Mouse (Mus musculus): Measurements from ENCODE around the gene Pfkm. TPM values are rescaled to one million over a fixed set of nuclear protein-coding genes. Genes with fewer than 3 reads are reported as not detected.

Gene Pfkm
- polyA plus RNA-seq, 1 experiment from 2014 or later: 65.0 TPM

DNA sequence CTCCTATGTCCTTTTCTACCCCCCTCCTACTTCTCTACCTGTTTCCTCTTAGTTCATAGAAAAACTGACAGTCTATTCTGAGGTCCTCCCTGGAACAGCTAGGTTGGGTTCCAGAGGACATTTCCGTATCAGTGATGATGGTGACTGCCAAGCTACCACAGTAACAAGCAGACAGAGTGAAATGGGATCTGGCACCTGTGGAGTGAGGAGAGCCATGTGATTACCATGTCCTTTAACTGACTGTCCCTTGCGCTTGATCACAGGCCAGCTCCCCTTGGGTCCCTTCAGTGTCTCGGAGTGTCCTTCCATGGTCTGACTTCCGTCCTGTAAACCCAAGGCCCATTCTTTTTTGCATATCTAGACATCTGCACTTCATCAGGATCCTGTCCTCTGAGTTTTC is 38.6 kb downstream of the Pfkm start:
- H3K4me1 ChIP-seq (ENCODE audit: control insufficient read depth, insufficient read depth, low read length): no peaks in the 10 kb centered on the region
- ATAC-seq (no peak), DNase-seq (ENCODE audit: low spot score) (no peak)
- WGBS: 96% methylated on average over 4 of the region's 4 CpGs
- H3K4me3 ChIP-seq (ENCODE audit: low read depth, low read length): no peak overlapping the region
- H3K27ac ChIP-seq (ENCODE audit: low read depth, low read length): no peak overlapping the region
- H3K36me3 ChIP-seq (ENCODE audit: control insufficient read depth, insufficient read depth, low read length): peaks cover 94% of the 10 kb centered on the region
- H3K9ac ChIP-seq (ENCODE audit: low read length): no peak overlapping the region
- H3K9me3 ChIP-seq (replicated peaks; ENCODE audit: control insufficient read depth, low read length): no peaks in the 10 kb centered on the region
- H3K27me3 ChIP-seq (replicated peaks; ENCODE audit: control insufficient read depth, insufficient read depth, low read length): no peaks in the 10 kb centered on the region
- H3K4me2 ChIP-seq (ENCODE audit: low read length): no peak overlapping the region

DNA sequence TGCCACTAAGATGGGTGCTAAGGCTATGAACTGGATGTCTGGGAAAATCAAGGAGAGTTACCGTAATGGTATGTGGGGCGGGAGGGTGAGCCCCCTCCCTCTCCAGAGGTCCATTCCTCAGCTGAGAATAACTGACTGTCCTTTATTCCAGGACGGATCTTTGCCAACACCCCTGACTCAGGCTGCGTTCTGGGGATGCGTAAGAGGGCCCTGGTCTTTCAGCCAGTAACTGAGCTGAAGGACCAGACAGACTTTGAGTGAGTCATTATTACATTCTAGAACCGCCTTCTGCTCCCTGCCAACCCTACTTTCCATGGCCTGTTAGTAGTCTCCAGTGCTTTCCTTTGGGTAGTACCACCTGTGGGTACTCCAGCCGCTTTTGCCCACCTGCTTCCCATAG is 39.1 kb downstream of the Pfkm start:
- H3K9ac ChIP-seq (ENCODE audit: low read length): no peak overlapping the region
- 86% methylated on average over 7 of the region's 7 CpGs for WGBS
- ATAC-seq: no peak
- peaks cover 94% of the 10 kb centered on the region for H3K36me3 ChIP-seq (ENCODE audit: control insufficient read depth, insufficient read depth, low read length)
- H3K4me2 ChIP-seq (ENCODE audit: low read length): no peak overlapping the region
- H3K9me3 ChIP-seq (replicated peaks; ENCODE audit: control insufficient read depth, low read length): no peaks in the 10 kb centered on the region
- H3K4me3 ChIP-seq (ENCODE audit: low read depth, low read length): no peak overlapping the region
- no peaks in the 10 kb centered on the region for H3K27me3 ChIP-seq (replicated peaks; ENCODE audit: control insufficient read depth, insufficient read depth, low read length)
- H3K4me1 ChIP-seq (ENCODE audit: control insufficient read depth, insufficient read depth, low read length): no peaks in the 10 kb centered on the region
- no peak for DNase-seq (ENCODE audit: low spot score)
- no peak overlapping the region for H3K27ac ChIP-seq (ENCODE audit: low read depth, low read length)

DNA sequence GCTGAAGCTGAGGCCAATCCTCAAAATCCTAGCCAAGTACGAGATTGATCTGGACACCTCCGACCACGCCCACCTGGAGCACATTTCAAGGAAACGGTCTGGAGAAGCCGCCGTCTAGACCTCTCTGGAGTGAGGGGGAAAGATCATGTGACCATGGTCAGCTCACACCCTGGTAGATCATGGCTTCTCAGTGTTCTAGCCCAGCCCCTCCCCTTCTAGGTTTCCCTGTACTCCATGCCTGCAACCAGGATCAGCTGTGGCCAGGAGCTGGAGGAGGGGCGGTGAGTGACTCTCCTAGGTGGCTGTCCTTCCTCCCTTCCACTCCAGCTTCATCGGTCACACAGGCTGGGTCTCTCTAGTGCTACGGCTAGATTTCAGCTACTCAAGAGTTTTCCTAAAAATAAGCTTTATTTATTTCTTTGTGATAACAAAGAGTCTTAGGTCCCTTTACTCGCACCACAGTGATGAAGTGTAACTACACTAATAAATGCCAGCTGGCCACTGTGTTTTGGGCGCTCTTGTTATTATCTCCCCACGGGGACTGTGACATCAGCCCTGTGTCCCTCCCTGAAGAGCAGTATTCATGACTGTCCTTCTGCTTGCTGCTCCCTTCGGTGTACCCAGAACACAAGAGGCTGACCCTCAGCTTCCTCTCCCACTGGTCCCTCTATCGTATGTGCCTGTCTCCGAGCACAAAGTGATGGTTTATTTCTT is 39.7 kb downstream of the Pfkm start:
- Histone ChIP-seq H3K9ac (ENCODE audit: low read length) (no peak overlapping the region), H3K9me3 (replicated peaks; ENCODE audit: control insufficient read depth, low read length) (no peaks in the 10 kb centered on the region), H3K36me3 (ENCODE audit: control insufficient read depth, insufficient read depth, low read length) (peaks cover 94% of the 10 kb centered on the region)

DNA sequence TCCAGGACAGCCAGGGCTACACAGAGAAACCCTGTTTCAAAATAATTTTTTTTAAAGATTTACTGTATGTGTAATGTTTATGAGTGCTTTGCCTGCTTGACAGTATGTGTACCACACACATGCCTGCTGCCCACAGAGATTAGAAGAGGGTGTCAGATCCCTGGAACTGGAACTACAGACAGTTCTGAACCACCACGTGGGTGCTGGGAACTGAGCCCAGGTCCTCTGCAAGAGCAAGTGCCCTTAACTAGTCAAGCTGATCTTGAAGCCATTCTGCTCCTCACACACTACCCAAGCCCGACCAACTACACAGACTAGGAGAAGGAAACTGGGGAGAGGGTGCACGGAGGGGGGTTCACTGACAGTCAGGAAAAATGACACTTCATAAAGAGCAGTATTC is 41.1 kb downstream of the Pfkm start:
- peaks cover 92% of the 10 kb centered on the region for H3K36me3 ChIP-seq (ENCODE audit: control insufficient read depth, insufficient read depth, low read length)
- no peaks in the 10 kb centered on the region for H3K27me3 ChIP-seq (replicated peaks; ENCODE audit: control insufficient read depth, insufficient read depth, low read length)

More for the DNA sequence above, 39.7 kb downstream of the Pfkm start:
- H3K4me1 ChIP-seq (ENCODE audit: control insufficient read depth, insufficient read depth, low read length): no peaks in the 10 kb centered on the region
- ATAC-seq (no peak), DNase-seq (ENCODE audit: low spot score) (no peak)
- 92% methylated on average over 15 of the region's 15 CpGs for WGBS
- no peak overlapping the region for H3K4me2 ChIP-seq (ENCODE audit: low read length)
- no peak overlapping the region for H3K27ac ChIP-seq (ENCODE audit: low read depth, low read length)
- no peaks in the 10 kb centered on the region for H3K27me3 ChIP-seq (replicated peaks; ENCODE audit: control insufficient read depth, insufficient read depth, low read length)
- H3K4me3 ChIP-seq (ENCODE audit: low read depth, low read length): no peak overlapping the region

DNA sequence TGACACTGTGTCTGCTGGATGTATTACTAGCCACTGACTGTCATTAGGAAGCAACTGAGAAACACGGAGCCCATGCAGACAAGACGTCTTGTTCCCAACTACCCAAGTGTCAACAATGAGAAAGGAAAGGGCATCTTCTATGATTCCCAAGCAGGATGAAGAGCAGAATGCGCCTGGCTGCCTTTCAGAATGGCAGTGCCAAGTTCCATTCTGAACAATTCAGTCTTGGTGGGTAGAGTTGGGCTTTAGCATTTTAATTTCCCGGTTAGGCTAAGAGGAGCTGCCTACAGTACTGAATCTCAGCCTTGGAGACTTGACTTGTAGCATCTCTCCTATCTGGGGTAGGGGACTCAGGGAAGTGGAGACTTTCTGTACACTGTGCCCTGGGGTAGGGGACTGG is 41.6 kb downstream of the Pfkm start:
- Histone ChIP-seq H3K9ac (ENCODE audit: low read length) (no peak overlapping the region), H3K4me3 (ENCODE audit: low read depth, low read length) (no peak overlapping the region), H3K27ac (ENCODE audit: low read depth, low read length) (no peak overlapping the region), H3K36me3 (ENCODE audit: control insufficient read depth, insufficient read depth, low read length) (peaks cover 92% of the 10 kb centered on the region), H3K27me3 (replicated peaks; ENCODE audit: control insufficient read depth, insufficient read depth, low read length) (no peaks in the 10 kb centered on the region), H3K4me2 (ENCODE audit: low read length) (no peak overlapping the region), H3K4me1 (ENCODE audit: control insufficient read depth, insufficient read depth, low read length) (no peaks in the 10 kb centered on the region), H3K9me3 (replicated peaks; ENCODE audit: control insufficient read depth, low read length) (no peaks in the 10 kb centered on the region)
- ATAC-seq (no peak), DNase-seq (ENCODE audit: low spot score) (no peak)
- WGBS: 91% methylated on average over 4 of the region's 4 CpGs

More for the DNA sequence above, 41.1 kb downstream of the Pfkm start:
- no peaks in the 10 kb centered on the region for H3K9me3 ChIP-seq (replicated peaks; ENCODE audit: control insufficient read depth, low read length)
- no peak for ATAC-seq
- H3K27ac ChIP-seq (ENCODE audit: low read depth, low read length): no peak overlapping the region
- 95% methylated on average over 3 of the region's 3 CpGs for WGBS
- H3K9ac ChIP-seq (ENCODE audit: low read length): no peak overlapping the region
- DNase-seq (ENCODE audit: low spot score): no peak
- H3K4me3 ChIP-seq (ENCODE audit: low read depth, low read length): no peak overlapping the region
- no peaks in the 10 kb centered on the region for H3K4me1 ChIP-seq (ENCODE audit: control insufficient read depth, insufficient read depth, low read length)
- H3K4me2 ChIP-seq (ENCODE audit: low read length): no peak overlapping the region

DNA sequence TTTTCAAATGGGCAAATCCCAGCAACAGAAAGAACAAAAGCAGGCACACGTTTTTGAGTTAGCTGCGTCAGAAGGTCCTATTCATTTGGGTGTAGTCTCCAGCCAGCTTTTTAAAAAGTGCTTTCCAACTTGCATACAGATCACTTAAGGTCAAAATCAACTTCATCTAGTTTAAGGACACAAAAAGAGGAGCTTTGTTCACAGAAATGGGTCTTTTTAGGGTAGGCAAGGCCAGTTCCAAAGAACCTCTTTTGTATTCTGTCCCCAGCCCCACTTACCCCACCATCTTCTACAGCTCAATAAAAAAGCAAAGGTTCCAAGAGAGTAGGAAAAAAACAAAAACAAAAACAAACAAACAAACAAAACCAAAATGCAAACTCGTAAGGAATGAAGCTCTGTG is 42.3 kb downstream of the Pfkm start:
- peaks cover 92% of the 10 kb centered on the region for H3K36me3 ChIP-seq (ENCODE audit: control insufficient read depth, insufficient read depth, low read length)

DNA sequence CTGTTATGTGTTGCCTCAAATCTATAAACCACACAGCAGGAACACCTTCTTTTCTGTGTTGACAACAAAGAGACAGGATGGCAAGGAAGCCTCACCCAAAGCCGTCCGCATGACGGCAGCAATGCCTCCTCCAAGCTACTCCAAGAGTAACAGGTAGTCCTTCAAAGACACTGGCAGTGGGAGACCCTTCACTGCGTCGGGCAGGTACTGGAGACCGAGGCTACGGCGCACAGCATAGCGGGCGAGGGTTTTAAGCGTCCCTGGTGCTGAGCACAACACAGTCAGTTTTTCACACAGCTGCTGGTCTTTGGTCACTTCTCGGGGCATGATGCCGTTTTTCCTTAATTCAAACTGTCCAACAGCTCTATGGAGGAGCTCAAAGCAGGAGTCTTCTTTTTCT is 43.3 kb downstream of the Pfkm start:
- peaks cover 91% of the 10 kb centered on the region for H3K36me3 ChIP-seq (ENCODE audit: control insufficient read depth, insufficient read depth, low read length)
- ATAC-seq (no peak), DNase-seq (ENCODE audit: low spot score) (no peak)
- no peaks in the 10 kb centered on the region for H3K27me3 ChIP-seq (replicated peaks; ENCODE audit: control insufficient read depth, insufficient read depth, low read length)
- H3K27ac ChIP-seq (ENCODE audit: low read depth, low read length): no peak overlapping the region
- no peak overlapping the region for H3K9ac ChIP-seq (ENCODE audit: low read length)
- H3K4me1 ChIP-seq (ENCODE audit: control insufficient read depth, insufficient read depth, low read length): no peaks in the 10 kb centered on the region
- 95% methylated on average over 13 of the region's 13 CpGs for WGBS
- no peaks in the 10 kb centered on the region for H3K9me3 ChIP-seq (replicated peaks; ENCODE audit: control insufficient read depth, low read length)
- H3K4me2 ChIP-seq (ENCODE audit: low read length): no peak overlapping the region
- H3K4me3 ChIP-seq (ENCODE audit: low read depth, low read length): no peak overlapping the region

More for the DNA sequence above, 42.3 kb downstream of the Pfkm start:
- H3K4me2 ChIP-seq (ENCODE audit: low read length): no peak overlapping the region
- no peak overlapping the region for H3K4me3 ChIP-seq (ENCODE audit: low read depth, low read length)
- no peaks in the 10 kb centered on the region for H3K27me3 ChIP-seq (replicated peaks; ENCODE audit: control insufficient read depth, insufficient read depth, low read length)
- H3K27ac ChIP-seq (ENCODE audit: low read depth, low read length): no peak overlapping the region
- 73% methylated on average over 3 of the region's 3 CpGs for WGBS
- ATAC-seq: no peak
- H3K9me3 ChIP-seq (replicated peaks; ENCODE audit: control insufficient read depth, low read length): no peaks in the 10 kb centered on the region
- H3K9ac ChIP-seq (ENCODE audit: low read length): no peak overlapping the region
- H3K4me1 ChIP-seq (ENCODE audit: control insufficient read depth, insufficient read depth, low read length): no peaks in the 10 kb centered on the region
- no peak for DNase-seq (ENCODE audit: low spot score)

DNA sequence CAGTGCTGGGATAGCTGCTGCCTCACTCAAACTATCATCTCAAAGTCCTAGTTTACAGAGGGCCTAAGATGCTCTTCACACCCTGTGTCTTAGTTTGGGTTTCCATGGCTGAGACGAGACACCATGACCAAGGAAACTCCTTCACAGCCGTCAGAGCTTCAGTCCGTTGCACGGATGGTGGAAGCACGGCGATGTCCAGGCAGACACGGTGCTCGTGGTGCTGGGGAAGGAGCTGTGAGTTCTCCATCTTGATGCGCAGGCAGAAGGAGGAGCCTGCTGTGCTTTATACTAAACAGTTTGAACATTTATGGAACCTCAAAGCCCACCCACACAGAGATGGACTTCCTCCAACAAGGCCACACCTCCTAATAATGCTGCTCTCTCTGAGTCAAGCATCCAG is 44.5 kb downstream of the Pfkm start:
- H3K9ac ChIP-seq (ENCODE audit: low read length): no peak overlapping the region
- H3K27ac ChIP-seq (ENCODE audit: low read depth, low read length): no peak overlapping the region
- 93% methylated on average over 9 of the region's 9 CpGs for WGBS
- H3K4me1 ChIP-seq (ENCODE audit: control insufficient read depth, insufficient read depth, low read length): no peaks in the 10 kb centered on the region
- H3K9me3 ChIP-seq (replicated peaks; ENCODE audit: control insufficient read depth, low read length): no peaks in the 10 kb centered on the region
- peaks cover 91% of the 10 kb centered on the region for H3K36me3 ChIP-seq (ENCODE audit: control insufficient read depth, insufficient read depth, low read length)
- ATAC-seq (no peak), DNase-seq (ENCODE audit: low spot score) (no peak)
- no peak overlapping the region for H3K4me2 ChIP-seq (ENCODE audit: low read length)
- no peak overlapping the region for H3K4me3 ChIP-seq (ENCODE audit: low read depth, low read length)
- no peaks in the 10 kb centered on the region for H3K27me3 ChIP-seq (replicated peaks; ENCODE audit: control insufficient read depth, insufficient read depth, low read length)

DNA sequence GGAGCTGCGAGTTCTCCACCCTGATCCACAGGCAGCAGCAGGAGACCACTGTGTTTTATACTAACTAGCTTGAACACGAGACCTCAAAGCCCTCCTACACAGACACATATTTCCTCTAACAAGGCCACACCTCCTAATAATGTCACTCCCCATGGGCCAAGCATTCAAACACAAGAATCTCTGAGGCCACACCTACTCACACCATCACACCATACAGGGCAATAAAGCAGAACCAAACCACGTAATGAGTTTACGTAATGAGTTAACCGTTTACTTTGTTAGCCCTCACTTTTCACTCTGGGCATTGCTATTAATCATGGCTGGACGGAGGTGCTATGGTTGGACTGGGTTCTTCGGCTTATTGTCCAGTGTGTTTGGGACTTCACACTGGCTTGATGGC is 47.4 kb downstream of the Pfkm start:
- WGBS: 82% methylated on average over 7 of the region's 7 CpGs
- Histone ChIP-seq H3K27me3 (replicated peaks; ENCODE audit: control insufficient read depth, insufficient read depth, low read length) (no peaks in the 10 kb centered on the region), H3K27ac (ENCODE audit: low read depth, low read length) (no peak overlapping the region), H3K36me3 (ENCODE audit: control insufficient read depth, insufficient read depth, low read length) (peaks cover 71% of the 10 kb centered on the region), H3K4me3 (ENCODE audit: low read depth, low read length) (no peak overlapping the region), H3K4me1 (ENCODE audit: control insufficient read depth, insufficient read depth, low read length) (peaks cover 5% of the 10 kb centered on the region; the same call in 1 of the 2 replicates), H3K9ac (ENCODE audit: low read length) (no peak overlapping the region), H3K9me3 (replicated peaks; ENCODE audit: control insufficient read depth, low read length) (no peaks in the 10 kb centered on the region), H3K4me2 (ENCODE audit: low read length) (no peak overlapping the region)
- DNase-seq (ENCODE audit: low spot score) (no peak), ATAC-seq (no peak)
